Mouse (Mus musculus) spleen, adult 2 months (tissue): ENCODE data around the gene G3bp1.

ENCODE experiments used
- CTCF ChIP-seq: fragments of 200-500 bp; IDR thresholded peaks from 2 replicates; pipeline ENCODE4 v1.5.1; 2011; ENCODE audit warnings: mild to moderate bottlenecking, inconsistent platforms; ENCODE audit not compliant: insufficient read depth, insufficient read length, insufficient replicate concordance; ENCODE audit errors: extremely low read depth
- POLR2A ChIP-seq: fragments of 200-500 bp; IDR thresholded peaks from 2 replicates; pipeline ENCODE4 v1.6.1; 2011; ENCODE audit warnings: low read depth, low read length, inconsistent platforms

DNA sequence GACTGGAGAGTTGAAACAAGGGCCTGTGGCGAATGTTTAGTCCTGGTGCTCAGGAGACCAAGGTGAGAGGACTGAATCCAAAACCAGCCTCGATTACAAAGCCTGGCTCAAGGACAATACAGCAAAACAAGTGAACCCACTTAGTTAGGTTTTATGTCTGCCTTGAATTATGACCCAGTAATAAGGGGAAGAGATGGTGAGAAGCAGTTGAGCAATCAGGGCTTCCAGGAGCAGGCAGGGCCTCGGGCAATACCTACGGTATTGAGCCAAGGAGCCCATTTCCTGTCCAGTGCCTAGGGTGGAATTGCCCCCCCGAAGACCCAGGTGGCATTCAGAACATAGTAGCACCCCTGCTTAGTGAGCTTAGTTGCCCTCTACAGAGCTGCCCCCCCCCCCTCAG is 33.4 kb downstream of the G3bp1 start:
- TF ChIP-seq POLR2A (no peak), CTCF (no peak)
